Mouse (Mus musculus) lung, postnatal 14 days (tissue): ENCODE data around the gene Smim14.
"Not testable (repeated sequence)": the region's sequence is repeated elsewhere in the genome, so short reads cannot be mapped to it uniquely, and the experiment has no call there.

ENCODE experiments used
- DNase-seq: peaks from one replicate; pipeline ENCODE4 v3.0.0; 2021

The Smim14 gene

GRCm38 (mm10) chr5:65521803-65522202 is 15.2 kb downstream of the Smim14 start:
- DNase-seq = no peak

- DNase-seq = no peak
Measured at GRCm38 (mm10) chr5:65514635-65515278, 22.2 kb downstream of the Smim14 start.

- no peak for DNase-seq
Measured at GRCm38 (mm10) chr5:65513506-65513905, 23.5 kb downstream of the Smim14 start.

- DNase-seq = no peak
Measured at GRCm38 (mm10) chr5:65508395-65508794, 28.6 kb downstream of the Smim14 start.

GRCm38 (mm10) chr5:65505786-65506185 is 31.2 kb downstream of the Smim14 start:
- no peak for DNase-seq

- DNase-seq = no peak
Measured at GRCm38 (mm10) chr5:65501407-65501806, 35.6 kb downstream of the Smim14 start.

- no peak for DNase-seq
Measured at GRCm38 (mm10) chr5:65500231-65500630, 36.8 kb downstream of the Smim14 start.

- DNase-seq = peak; percentile 95
Measured at GRCm38 (mm10) chr5:65492716-65493531, 44.1 kb downstream of the Smim14 start, which contains the start of gene Gm43552. Gene Gm43552 (minus strand): TSS chr5:65492833.

GRCm38 (mm10) chr5:65491767-65492715 is 44.9 kb downstream of the Smim14 start:
- peak; percentile 75 for DNase-seq

GRCm38 (mm10) chr5:65489830-65490229 is 47.2 kb downstream of the Smim14 start:
- DNase-seq = peak; percentile 71

- DNase-seq = no peak
Measured at GRCm38 (mm10) chr5:65488725-65489124, 48.3 kb downstream of the Smim14 start.

GRCm38 (mm10) chr5:65487381-65487780 is 49.6 kb downstream of the Smim14 start:
- no peak for DNase-seq

- no peak for DNase-seq
Measured at GRCm38 (mm10) chr5:65486514-65486913, 50.5 kb downstream of the Smim14 start.

- DNase-seq = no peak
Measured at GRCm38 (mm10) chr5:65482996-65483395, 54.0 kb downstream of the Smim14 start.

GRCm38 (mm10) chr5:65480511-65480910 is 56.5 kb downstream of the Smim14 start:
- DNase-seq = no peak

GRCm38 (mm10) chr5:65479681-65480445 is 57.1 kb downstream of the Smim14 start:
- DNase-seq = no peak

- peak; percentile 45 for DNase-seq
Measured at GRCm38 (mm10) chr5:65478224-65478623, 58.8 kb downstream of the Smim14 start.

GRCm38 (mm10) chr5:65476739-65477138 is 60.2 kb downstream of the Smim14 start:
- not testable (repeated sequence) for DNase-seq

- DNase-seq = no peak
Measured at GRCm38 (mm10) chr5:65475806-65476205, 61.2 kb downstream of the Smim14 start.

- DNase-seq = no peak
Measured at GRCm38 (mm10) chr5:65469766-65470165, 67.2 kb downstream of the Smim14 start.

GRCm38 (mm10) chr5:65466911-65467310 is 70.1 kb downstream of the Smim14 start:
- no peak for DNase-seq

- DNase-seq = no peak
Measured at GRCm38 (mm10) chr5:65460361-65460760, 76.6 kb downstream of the Smim14 start.
